Mouse (Mus musculus) embryonic fibroblast, embryonic 13.5 days (primary cell): ENCODE data around the gene Il2ra. TPM values are rescaled to one million over a fixed set of nuclear protein-coding genes. Genes with fewer than 3 reads are reported as not detected.
"Not testable (repeated sequence)": the region's sequence is repeated elsewhere in the genome, so short reads cannot be mapped to it uniquely, and the experiment has no call there.

Experiments
- H3K27ac ChIP-seq: 2 replicates; pipeline ENCODE4 v1.5.1; 2012; ENCODE audit warnings: low read length, control low read depth, inconsistent platforms; ENCODE audit not compliant: insufficient read depth
- H3K4me1 ChIP-seq: 2 replicates; pipeline ENCODE4 v1.6.1; 2011; ENCODE audit warnings: low read length; ENCODE audit not compliant: control insufficient read depth, insufficient read depth
- H3K4me3 ChIP-seq: 2 replicates; pipeline ENCODE4 v1.5.1; 2011; ENCODE audit warnings: mild to moderate bottlenecking, control low read depth, low read length; ENCODE audit not compliant: insufficient read depth
- CTCF ChIP-seq: IDR thresholded peaks from 2 replicates; pipeline ENCODE4 v1.5.1; 2011; ENCODE audit warnings: mild to moderate bottlenecking, control low read depth, low read length, moderate library complexity, borderline replicate concordance; ENCODE audit not compliant: insufficient read depth
- POLR2A ChIP-seq: IDR thresholded peaks from 2 replicates; pipeline ENCODE4 v1.6.1; 2011; ENCODE audit warnings: low read depth, mild to moderate bottlenecking, control low read depth, low read length, moderate library complexity
- polyA plus RNA-seq: library from polyadenylated mRNA; stranded (reverse); fragments of >200 nt; gene quantifications from 2 replicates; pipeline ENCODE4 v1.2.4, GENCODE M21; 2011; ENCODE audit warnings: low read depth; ENCODE audit not compliant: missing spikeins, insufficient read length

Gene Il2ra
- polyA plus RNA-seq, 1 experiment: not detected

- H3K4me3 ChIP-seq: no peak overlapping the region
- no peak overlapping the region for H3K27ac ChIP-seq
- no peaks in the 10 kb centered on the region for H3K4me1 ChIP-seq
- TF ChIP-seq CTCF (no peak), POLR2A (no peak)
Measured at GRCm38 (mm10) chr2:11694104-11694503, 51.5 kb downstream of the Il2ra start.

GRCm38 (mm10) chr2:11695867-11696266 is 53.3 kb downstream of the Il2ra start:
- TF ChIP-seq CTCF (no peak), POLR2A (no peak)
- no peak overlapping the region for H3K27ac ChIP-seq
- H3K4me3 ChIP-seq: no peak overlapping the region
- H3K4me1 ChIP-seq: no peaks in the 10 kb centered on the region

GRCm38 (mm10) chr2:11698994-11699393 is 56.4 kb downstream of the Il2ra start:
- TF ChIP-seq POLR2A (no peak), CTCF (no peak)
- Histone ChIP-seq H3K4me1 (no peaks in the 10 kb centered on the region), H3K4me3 (no peak overlapping the region), H3K27ac (no peak overlapping the region)

- H3K27ac ChIP-seq: no peak overlapping the region
- no peak for TF ChIP-seq POLR2A
- no peak for TF ChIP-seq CTCF
- H3K4me1 ChIP-seq: no peaks in the 10 kb centered on the region
- no peak overlapping the region for H3K4me3 ChIP-seq
Measured at GRCm38 (mm10) chr2:11699905-11700304, 57.3 kb downstream of the Il2ra start.

- H3K27ac ChIP-seq: peak within 1 kb of the TSS; percentile 14; the same call in 1 of the 2 replicates
- TF ChIP-seq CTCF: no peak
- 0 out of 2 replicates have a peak, but pooled peaks have one; percentile 38 for TF ChIP-seq POLR2A
- H3K4me3 ChIP-seq: peak within 1 kb of the TSS; percentile 73
- peaks cover 7% of the 10 kb centered on the region; the same call in 1 of the 2 replicates for H3K4me1 ChIP-seq
Measured at GRCm38 (mm10) chr2:11705201-11706025, 62.8 kb downstream of the Il2ra start, which contains the start of gene Il15ra. Gene Il15ra (plus strand): TSS chr2:11705290.

GRCm38 (mm10) chr2:11706030-11706745 is 63.6 kb downstream of the Il2ra start:
- Histone ChIP-seq H3K4me1 (peaks cover 7% of the 10 kb centered on the region; the same call in 1 of the 2 replicates), H3K27ac (peak overlapping the region; percentile 20; the same call in 1 of the 2 replicates), H3K4me3 (peak overlapping the region; percentile 73)
- TF ChIP-seq POLR2A: no peak
- TF ChIP-seq CTCF: no peak

- TF ChIP-seq POLR2A: no peak
- TF ChIP-seq CTCF: no peak
- peak overlapping the region; percentile 73 for H3K4me3 ChIP-seq
- H3K4me1 ChIP-seq: peaks cover 7% of the 10 kb centered on the region; the same call in 1 of the 2 replicates
- H3K27ac ChIP-seq: peak overlapping the region; percentile 58; the same call in 1 of the 2 replicates
Measured at GRCm38 (mm10) chr2:11706746-11707065, 64.1 kb downstream of the Il2ra start.

- Histone ChIP-seq H3K4me1 (peaks cover 7% of the 10 kb centered on the region; the same call in 1 of the 2 replicates), H3K27ac (no peak overlapping the region), H3K4me3 (no peak overlapping the region)
- TF ChIP-seq CTCF (no peak), POLR2A (no peak)
Measured at GRCm38 (mm10) chr2:11708538-11708937, 65.9 kb downstream of the Il2ra start.

GRCm38 (mm10) chr2:11710101-11710500 is 67.5 kb downstream of the Il2ra start:
- H3K27ac ChIP-seq, H3K4me3 ChIP-seq, H3K4me1 ChIP-seq: not testable (repeated sequence)

- no peak overlapping the region for H3K27ac ChIP-seq
- no peak overlapping the region for H3K4me3 ChIP-seq
- TF ChIP-seq POLR2A: no peak
- no peak for TF ChIP-seq CTCF
- H3K4me1 ChIP-seq: no peaks in the 10 kb centered on the region
Measured at GRCm38 (mm10) chr2:11712483-11712990, 69.9 kb downstream of the Il2ra start.
